Mouse (Mus musculus) heart, postnatal 0 days (tissue): ENCODE results near the gene Arid1b.

Experiments used
- CTCF ChIP-seq: IDR thresholded peaks from 2 replicates; pipeline ENCODE4 v1.5.1; 2016; ENCODE audit warnings: antibody characterized with exemption, control low read depth, low read depth
- EP300 ChIP-seq: IDR thresholded peaks from 2 replicates; pipeline ENCODE4 v1.6.1; 2016; ENCODE audit warnings: antibody characterized with exemption, low read depth

DNA sequence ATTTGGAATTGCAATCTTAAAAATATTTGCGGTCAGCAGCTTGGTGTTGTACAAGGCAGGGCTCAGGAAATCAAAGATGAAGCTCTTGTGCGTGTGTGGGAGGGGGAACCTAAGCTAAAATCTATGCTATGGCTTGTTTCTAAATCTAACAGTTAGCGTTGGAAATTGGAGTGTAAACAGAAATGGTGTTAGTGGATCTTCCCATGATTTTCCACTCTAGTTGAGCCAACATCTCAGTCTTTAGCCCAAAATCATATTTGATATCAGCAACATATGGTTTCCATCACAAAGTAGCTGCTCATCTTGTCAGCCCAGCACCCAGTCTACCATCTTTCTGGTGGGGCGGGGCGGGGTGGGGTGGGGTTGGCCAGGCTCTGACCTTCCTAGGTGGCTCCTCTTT lies 208.6 kb downstream of the Arid1b start:
- TF ChIP-seq CTCF (no peak), EP300 (no peak)
